Mouse (Mus musculus) intestine, embryonic 14.5 days (tissue): Measurements from ENCODE around the gene Bmper. TPM values are rescaled to one million over a fixed set of nuclear protein-coding genes. Genes with fewer than 3 reads are reported as not detected.

Experiments used
- ATAC-seq: fragments of 200-750 bp; cut with Nextera tagmentation; replicated peaks from 2 replicates; pipeline ENCODE4 v1.8.0; 2017; ENCODE audit warnings: low read depth, moderate number of reproducible peaks, moderate TSS enrichment, moderate library complexity; ENCODE audit not compliant: low FRiP score, low TSS enrichment
- DNase-seq: peaks from one replicate; pipeline ENCODE4 v3.0.0-alpha.2; 2018; ENCODE audit warnings: low spot score
- H3K27ac ChIP-seq: fragments of 300-500 bp; sonication (generic); 2 replicates; pipeline ENCODE4 v1.5.1; 2014; ENCODE audit warnings: low read depth, mild to moderate bottlenecking, control low read depth
- H3K27me3 ChIP-seq: fragments of 300-500 bp; sonication (generic); replicated peaks from 2 replicates; pipeline ENCODE4 v1.6.1; 2014; ENCODE audit warnings: low read length, control low read depth; ENCODE audit not compliant: control insufficient read depth, insufficient read depth
- H3K36me3 ChIP-seq: fragments of 300-500 bp; sonication (generic); 2 replicates; pipeline ENCODE4 v1.6.1; 2014; ENCODE audit warnings: low read length, control low read depth; ENCODE audit not compliant: control insufficient read depth, insufficient read depth
- H3K4me1 ChIP-seq: fragments of 300-500 bp; sonication (generic); replicated peaks from 2 replicates; pipeline ENCODE4 v1.6.1; 2014; ENCODE audit warnings: low read length, control low read depth, mixed read lengths; ENCODE audit not compliant: control insufficient read depth, insufficient read depth
- H3K4me2 ChIP-seq: fragments of 300-500 bp; sonication (generic); 2 replicates; pipeline ENCODE4 v1.6.1; 2014; ENCODE audit warnings: low read length
- H3K4me3 ChIP-seq: fragments of 300-500 bp; sonication (generic); 2 replicates; pipeline ENCODE4 v1.5.1; 2014; ENCODE audit warnings: low read depth, low read length, control low read depth, mixed read lengths
- H3K9ac ChIP-seq: fragments of 300-500 bp; sonication (generic); 2 replicates; pipeline ENCODE4 v1.6.1; 2014; ENCODE audit warnings: mild to moderate bottlenecking, low read length
- H3K9me3 ChIP-seq: fragments of 300-500 bp; sonication (generic); 2 replicates; pipeline ENCODE4 v1.6.1; 2016; ENCODE audit warnings: low read length, control low read depth; ENCODE audit not compliant: control insufficient read depth
- WGBS: fragments of 180-500 bp; shearing (Covaris S2); extraction: QIAGEN DNeasy Blood & Tissue Kit; methylation state at CpG from one replicate; pipeline ENCODE4 v1.1.7; 2014; 5-methylcytosine and 5-hydroxymethylcytosine counted together
- polyA plus RNA-seq: library from polyadenylated mRNA; unstranded; fragments of >200 nt; fragmentation: Nextera tagmentation; extraction: Ambion mirVana; gene quantifications from 2 replicates; pipeline ENCODE4 v1.2.1, GENCODE M21; 2014

Gene Bmper
- polyA plus RNA-seq, 1 experiment from 2014 or later = 12.7 TPM

DNA sequence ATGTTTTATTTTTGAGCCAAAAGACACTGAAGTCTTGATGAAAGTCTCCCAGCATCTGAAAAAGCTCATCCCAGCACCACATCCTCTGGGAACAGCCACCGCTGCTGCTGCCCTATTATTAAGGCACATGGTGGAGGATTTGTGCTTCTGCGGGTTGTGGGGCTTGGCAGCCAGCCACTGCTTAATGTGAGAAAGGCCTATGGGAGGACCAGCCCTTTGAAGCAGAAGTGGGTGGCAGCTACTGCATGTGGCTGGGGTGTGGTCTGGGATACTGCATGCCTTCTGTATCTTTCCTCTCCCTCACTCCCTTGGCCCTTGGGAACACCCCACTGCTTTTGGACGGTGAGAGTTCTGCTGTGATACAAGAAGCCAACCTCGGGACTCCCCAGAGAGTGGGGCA lies 237.8 kb downstream of the Bmper start:
- no peak for DNase-seq
- no peaks in the 10 kb centered on the region for H3K27me3 ChIP-seq
- no peaks in the 10 kb centered on the region for H3K9me3 ChIP-seq
- no peak overlapping the region for H3K4me2 ChIP-seq
- no peaks in the 10 kb centered on the region for H3K36me3 ChIP-seq
- no peak for ATAC-seq
- 69% methylated on average over 4 of the region's 4 CpGs for WGBS
- no peak overlapping the region for H3K4me3 ChIP-seq
- no peak overlapping the region for H3K27ac ChIP-seq
- no peak overlapping the region for H3K9ac ChIP-seq
- H3K4me1 ChIP-seq = no peaks in the 10 kb centered on the region

DNA sequence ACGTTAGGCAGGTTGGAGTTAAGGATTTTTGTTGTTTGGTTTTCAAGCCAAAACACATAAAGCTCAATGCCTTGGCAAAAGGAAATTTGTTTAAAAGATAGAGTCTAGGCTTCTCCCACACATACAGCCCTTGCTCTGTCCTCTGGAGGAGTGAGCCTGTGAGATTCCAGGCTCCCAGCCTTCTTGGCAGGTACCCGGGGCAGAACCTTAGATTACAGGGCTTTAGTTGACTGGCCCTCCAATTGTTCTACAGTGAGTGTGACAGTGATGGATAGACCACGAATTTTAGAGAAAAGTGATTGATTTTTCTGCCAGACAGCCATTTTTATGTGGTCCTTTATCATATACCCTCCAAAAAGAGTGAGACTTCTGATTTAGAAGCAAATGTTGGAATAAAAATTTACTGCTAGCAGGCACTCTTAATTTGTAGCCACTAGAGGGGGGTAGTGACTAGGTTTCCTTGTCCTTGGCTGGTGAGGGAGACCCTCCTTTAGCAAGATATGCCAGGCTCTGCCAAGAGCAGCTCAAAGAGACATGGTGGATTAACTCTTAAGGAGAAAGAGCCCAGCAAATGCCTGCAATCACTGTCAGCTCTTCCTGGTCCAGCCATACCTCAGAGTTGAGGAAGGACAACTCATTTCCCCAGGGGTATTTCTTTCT lies 240.2 kb downstream of the Bmper start:
- no peaks in the 10 kb centered on the region for H3K36me3 ChIP-seq
- H3K9ac ChIP-seq = no peak overlapping the region
- H3K4me1 ChIP-seq = no peaks in the 10 kb centered on the region
- H3K4me2 ChIP-seq = no peak overlapping the region
- H3K4me3 ChIP-seq = no peak overlapping the region
- 37% methylated on average over 3 of the region's 3 CpGs for whole genome bisulfite sequencing
- no peaks in the 10 kb centered on the region for H3K9me3 ChIP-seq
- DNase-seq = no peak
- no peak for ATAC-seq
- H3K27ac ChIP-seq = no peak overlapping the region
- no peaks in the 10 kb centered on the region for H3K27me3 ChIP-seq

DNA sequence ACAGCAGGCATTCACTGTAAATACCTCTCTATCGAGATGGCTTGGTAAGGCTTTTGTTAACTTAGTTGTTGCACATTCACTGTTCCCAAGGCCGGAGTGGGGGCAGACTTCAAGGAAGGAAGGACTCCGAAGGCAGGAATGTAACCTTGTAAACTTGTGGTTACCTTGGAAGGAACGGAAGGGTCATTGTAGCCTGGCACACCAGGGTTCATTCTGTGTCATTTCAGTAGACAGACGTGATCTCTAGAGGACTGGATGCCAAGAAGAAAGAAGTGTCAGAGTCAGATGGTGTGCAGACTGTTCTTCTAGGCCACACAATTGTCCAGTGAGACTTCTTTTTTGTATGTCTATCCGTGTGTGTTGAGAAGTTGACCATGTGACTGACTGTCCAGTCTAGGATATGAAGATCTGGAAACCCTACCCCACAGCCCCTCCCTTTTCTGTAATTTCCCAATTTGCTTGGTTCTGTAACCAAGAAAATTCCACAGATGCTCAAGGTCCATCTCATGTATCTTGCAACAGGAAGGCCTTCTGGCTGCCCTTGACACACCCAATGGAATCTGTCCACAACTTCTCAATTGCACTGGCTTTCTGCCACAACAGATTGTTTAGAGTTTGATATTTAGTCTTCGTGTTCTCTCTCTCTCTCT lies 242.2 kb downstream of the Bmper start:
- Histone ChIP-seq H3K9me3 (no peaks in the 10 kb centered on the region), H3K27me3 (no peaks in the 10 kb centered on the region), H3K4me2 (no peak overlapping the region), H3K9ac (no peak overlapping the region), H3K36me3 (no peaks in the 10 kb centered on the region), H3K4me3 (no peak overlapping the region), H3K27ac (no peak overlapping the region), H3K4me1 (no peaks in the 10 kb centered on the region)
- 79% methylated on average over 7 of the region's 7 CpGs for WGBS
- DNase-seq (no peak), ATAC-seq (no peak)

DNA sequence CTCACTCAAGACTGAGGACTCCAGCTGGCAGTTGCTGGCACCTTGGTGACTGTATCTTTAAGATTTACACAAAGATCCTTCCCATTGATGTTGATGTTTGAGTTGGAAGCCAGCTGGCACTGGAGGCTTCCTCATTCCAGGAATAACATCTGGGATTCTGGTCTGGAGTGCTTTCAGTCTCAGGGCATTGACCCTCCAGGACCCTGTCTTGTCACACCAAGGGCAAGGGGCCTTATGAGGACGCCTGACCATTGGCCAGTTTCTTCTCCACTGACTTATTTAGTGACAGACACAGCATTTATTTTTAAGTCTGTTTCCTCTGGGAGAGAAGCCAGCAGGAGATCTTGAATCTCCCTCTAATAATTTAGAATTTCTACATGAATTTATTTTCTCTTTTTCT lies 247.0 kb downstream of the Bmper start:
- Histone ChIP-seq H3K27ac (no peak overlapping the region), H3K9me3 (no peaks in the 10 kb centered on the region), H3K4me1 (no peaks in the 10 kb centered on the region), H3K4me2 (no peak overlapping the region), H3K9ac (no peak overlapping the region), H3K27me3 (no peaks in the 10 kb centered on the region), H3K4me3 (no peak overlapping the region), H3K36me3 (no peaks in the 10 kb centered on the region)
- no peak for DNase-seq
- WGBS = 50% methylated on average over 1 of the region's 1 CpGs
- no peak for ATAC-seq

DNA sequence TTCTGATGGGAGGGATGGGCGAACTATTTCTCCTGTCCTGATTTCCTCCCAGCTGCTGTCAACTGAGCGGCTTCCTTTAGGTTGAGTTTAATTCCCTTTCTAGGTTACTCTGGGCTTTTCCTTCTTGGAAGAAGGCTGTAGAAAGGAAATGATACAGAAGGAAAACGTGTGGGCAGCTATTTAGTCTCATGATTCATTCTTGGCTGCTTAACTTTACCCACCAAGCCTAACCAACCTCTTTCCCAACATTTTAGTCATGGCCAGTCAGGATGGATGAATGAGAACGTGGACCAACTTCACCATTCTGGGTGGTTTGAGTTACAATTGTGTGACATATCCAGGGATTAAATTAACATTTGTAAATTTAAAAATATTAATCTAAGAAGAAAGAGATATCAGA lies 263.0 kb downstream of the Bmper start:
- WGBS = 74% methylated on average over 4 of the region's 4 CpGs
- H3K9me3 ChIP-seq = no peaks in the 10 kb centered on the region
- ATAC-seq (no peak), DNase-seq (no peak)
- H3K4me1 ChIP-seq = no peaks in the 10 kb centered on the region
- no peak overlapping the region for H3K4me3 ChIP-seq
- no peak overlapping the region for H3K9ac ChIP-seq
- no peak overlapping the region for H3K27ac ChIP-seq
- no peak overlapping the region for H3K4me2 ChIP-seq
- no peaks in the 10 kb centered on the region for H3K36me3 ChIP-seq
- no peaks in the 10 kb centered on the region for H3K27me3 ChIP-seq

DNA sequence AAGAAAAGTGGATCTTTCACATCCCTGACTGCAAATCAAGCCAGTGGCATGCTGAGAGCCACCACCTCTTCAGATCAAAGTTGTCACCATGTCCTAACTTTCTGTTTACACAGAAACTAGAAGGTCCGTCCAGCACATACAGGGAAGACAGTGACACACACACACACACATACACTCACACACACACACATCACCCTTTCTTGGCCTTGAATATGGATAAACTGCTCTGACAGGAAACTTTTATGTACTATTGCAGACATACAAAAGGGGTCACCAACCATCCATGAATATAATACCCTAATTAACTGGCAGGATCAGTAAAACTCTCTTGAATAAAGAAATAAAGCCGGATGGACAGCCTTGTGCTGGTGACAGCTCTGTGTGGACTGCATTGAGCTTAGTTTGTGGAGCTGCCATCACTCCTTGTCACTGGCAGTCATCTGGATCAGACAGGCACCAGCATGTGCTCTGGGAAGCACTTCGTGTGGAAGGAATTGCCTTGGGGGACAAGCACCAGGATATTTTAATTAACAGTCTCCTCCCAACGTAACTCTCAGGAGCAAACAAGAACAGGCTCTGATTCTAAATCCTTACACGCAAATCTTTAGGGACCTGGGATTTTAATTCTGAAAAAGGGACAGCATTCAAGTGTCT lies 264.0 kb downstream of the Bmper start:
- DNase-seq (no peak), ATAC-seq (no peak)
- no peak overlapping the region for H3K4me2 ChIP-seq
- H3K4me3 ChIP-seq = no peak overlapping the region
- no peak overlapping the region for H3K9ac ChIP-seq
- WGBS = 63% methylated on average over 5 of the region's 5 CpGs
- no peaks in the 10 kb centered on the region for H3K4me1 ChIP-seq
- H3K27ac ChIP-seq = no peak overlapping the region
- no peaks in the 10 kb centered on the region for H3K27me3 ChIP-seq
- H3K36me3 ChIP-seq = no peaks in the 10 kb centered on the region
- H3K9me3 ChIP-seq = no peaks in the 10 kb centered on the region

DNA sequence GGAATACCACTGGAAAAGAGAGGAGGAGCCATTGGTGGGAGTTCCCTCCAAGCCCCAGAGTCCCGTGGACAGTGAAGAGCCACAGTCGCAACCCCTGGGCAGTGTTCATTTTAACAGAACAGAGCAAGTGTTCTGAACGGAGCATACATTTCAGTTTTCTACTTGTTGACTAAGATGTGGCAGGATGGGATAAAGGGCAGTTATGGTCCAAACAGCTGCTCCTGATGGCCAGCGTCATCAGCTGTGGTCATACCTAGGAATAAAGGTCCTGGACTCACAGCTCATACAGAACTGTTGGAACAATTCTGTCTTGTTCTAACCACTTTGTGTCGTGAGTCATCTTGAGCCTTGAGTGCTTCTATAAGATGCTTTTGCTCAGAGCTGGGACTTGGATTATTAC lies 265.4 kb downstream of the Bmper start:
- H3K4me2 ChIP-seq = no peak overlapping the region
- H3K9me3 ChIP-seq = no peaks in the 10 kb centered on the region
- no peaks in the 10 kb centered on the region for H3K36me3 ChIP-seq
- H3K9ac ChIP-seq = no peak overlapping the region
- no peak overlapping the region for H3K27ac ChIP-seq
- DNase-seq (no peak), ATAC-seq (no peak)
- H3K4me1 ChIP-seq = no peaks in the 10 kb centered on the region
- no peaks in the 10 kb centered on the region for H3K27me3 ChIP-seq
- no peak overlapping the region for H3K4me3 ChIP-seq
- WGBS = 89% methylated on average over 5 of the region's 5 CpGs

DNA sequence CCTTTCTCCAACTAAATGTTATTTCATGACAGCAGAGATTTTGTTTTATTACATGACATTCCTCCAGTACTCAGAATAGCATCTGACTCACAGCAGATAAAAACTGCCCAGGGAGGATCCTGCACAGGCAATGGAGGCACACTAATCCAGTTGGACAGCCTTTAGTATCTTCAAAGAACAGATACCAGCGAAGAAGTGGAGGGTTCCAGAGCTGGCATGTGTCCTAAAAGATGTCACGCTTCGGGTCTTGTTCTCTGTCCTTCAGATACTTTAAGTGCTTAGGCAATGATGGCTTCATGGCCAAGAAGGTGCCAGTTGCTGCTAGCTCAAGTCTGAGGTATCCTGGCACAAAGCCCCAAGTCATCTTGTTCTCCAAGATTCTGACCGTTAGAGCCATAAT lies 272.5 kb downstream of the Bmper start:
- no peaks in the 10 kb centered on the region for H3K27me3 ChIP-seq
- WGBS = 82% methylated on average over 4 of the region's 4 CpGs
- DNase-seq (no peak), ATAC-seq (no peak)
- H3K27ac ChIP-seq = no peak overlapping the region
- H3K9ac ChIP-seq = no peak overlapping the region
- H3K4me1 ChIP-seq = no peaks in the 10 kb centered on the region
- no peak overlapping the region for H3K4me2 ChIP-seq
- H3K4me3 ChIP-seq = no peak overlapping the region
- H3K9me3 ChIP-seq = no peaks in the 10 kb centered on the region
- no peaks in the 10 kb centered on the region for H3K36me3 ChIP-seq

DNA sequence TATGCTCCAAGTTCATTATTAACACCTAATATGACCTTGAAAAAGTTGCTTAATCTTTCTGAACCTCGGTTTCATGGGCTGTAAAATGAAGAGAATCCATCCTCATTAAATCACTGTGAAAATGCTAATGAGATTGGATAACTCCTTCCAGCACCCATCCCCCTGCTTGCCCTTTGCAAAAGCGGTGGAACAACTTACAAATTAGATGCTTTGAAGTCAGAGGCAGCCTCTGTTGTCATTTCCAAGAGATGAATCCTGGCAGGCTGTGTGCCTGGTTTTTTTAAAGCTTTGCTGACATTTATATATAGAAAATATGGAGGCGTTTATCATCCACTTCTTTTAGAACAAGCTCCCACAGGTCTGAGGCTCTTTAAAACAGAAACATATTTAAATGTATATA lies 274.8 kb downstream of the Bmper start:
- no peak overlapping the region for H3K4me2 ChIP-seq
- no peak overlapping the region for H3K4me3 ChIP-seq
- H3K27ac ChIP-seq = no peak overlapping the region
- H3K4me1 ChIP-seq = no peaks in the 10 kb centered on the region
- DNase-seq = no peak
- no peak overlapping the region for H3K9ac ChIP-seq
- H3K27me3 ChIP-seq = no peaks in the 10 kb centered on the region
- ATAC-seq = no peak
- no peaks in the 10 kb centered on the region for H3K36me3 ChIP-seq
- H3K9me3 ChIP-seq = no peaks in the 10 kb centered on the region
- WGBS = 22% methylated on average over 3 of the region's 3 CpGs
